Mouse (Mus musculus) lung, postnatal 0 days (tissue): ENCODE data around the gene Dio2.

Experiments used
- CTCF ChIP-seq: IDR thresholded peaks from 2 replicates; pipeline ENCODE4 v1.5.1; 2016; ENCODE audit warnings: antibody characterized with exemption, mild to moderate bottlenecking
- EP300 ChIP-seq: IDR thresholded peaks from 2 replicates; pipeline ENCODE4 v1.6.1; 2016; ENCODE audit warnings: antibody characterized with exemption, mild to moderate bottlenecking, control low read depth

GRCm38 (mm10) chr12:90725107-90725506 lies 13.1 kb downstream of the Dio2 start:
- TF ChIP-seq CTCF (no peak), EP300 (no peak)
